Mouse (Mus musculus): ENCODE data around the gene Fbn1. TPM values are rescaled to one million over a fixed set of nuclear protein-coding genes. Genes with fewer than 3 reads are reported as not detected.

Fbn1 gene
- polyA plus RNA-seq (2015; fragmentation: Nextera tagmentation; extraction: Ambion mirVana), result 2.1 and 3.6 TPM in 2 replicates

- Histone ChIP-seq H3K4me2 (ENCODE audit: low read length) (peak within 1 kb of the TSS; percentile 72), H3K9me3 (ENCODE audit: control insufficient read depth, low read length) (no peaks in the 10 kb centered on the region), H3K4me3 (ENCODE audit: low read length) (peak within 1 kb of the TSS; percentile 74), H3K36me3 (ENCODE audit: control insufficient read depth, insufficient read depth, low read length) (no peaks in the 10 kb centered on the region), H3K27ac (ENCODE audit: low read depth, low read length) (no peak within 1 kb of the TSS), H3K4me1 (ENCODE audit: control insufficient read depth, insufficient read depth, low read depth, low read length) (peaks cover 7% of the 10 kb centered on the region), H3K9ac (ENCODE audit: low read depth, low read length) (peak within 1 kb of the TSS; percentile 70), H3K27me3 (replicated peaks; ENCODE audit: control insufficient read depth, insufficient read depth, low read length) (no peaks in the 10 kb centered on the region)
- 78% methylated on average over 4 of the region's 4 CpGs for WGBS
- ATAC-seq, result no peak
These were observed at the start of gene Fbn1 for GRCm38 (mm10) chr2:125507893-125508292. TSS of gene Fbn1 (minus strand) at chr2:125507993.

DNA sequence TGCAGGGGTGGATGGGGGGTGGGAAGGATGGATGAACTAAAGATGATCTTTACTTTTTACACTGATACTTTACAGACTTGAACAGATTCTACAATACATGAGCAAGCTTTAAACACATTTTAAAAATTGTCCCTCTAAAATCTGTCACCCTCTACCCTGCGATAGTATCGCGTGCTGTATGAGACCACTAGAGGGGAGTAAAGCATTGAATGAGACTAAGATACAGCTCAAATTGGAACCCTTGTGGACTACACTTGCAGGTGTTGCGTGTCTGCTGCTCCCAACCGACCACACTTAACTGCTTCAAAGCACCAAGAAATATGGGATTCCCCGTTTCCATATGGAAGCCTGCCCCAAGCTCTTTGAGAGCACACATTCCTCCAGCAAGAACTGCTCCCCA, 48.0 kb upstream of the Fbn1 start:
- Histone ChIP-seq H3K4me2 (ENCODE audit: low read length) (no peak overlapping the region), H3K4me3 (ENCODE audit: low read length) (no peak overlapping the region), H3K4me1 (ENCODE audit: control insufficient read depth, insufficient read depth, low read depth, low read length) (peaks cover 4% of the 10 kb centered on the region; the same call in 1 of the 2 replicates), H3K9ac (ENCODE audit: low read depth, low read length) (no peak overlapping the region), H3K9me3 (ENCODE audit: control insufficient read depth, low read length) (peaks cover 4% of the 10 kb centered on the region), H3K36me3 (ENCODE audit: control insufficient read depth, insufficient read depth, low read length) (no peaks in the 10 kb centered on the region), H3K27me3 (replicated peaks; ENCODE audit: control insufficient read depth, insufficient read depth, low read length) (no peaks in the 10 kb centered on the region), H3K27ac (ENCODE audit: low read depth, low read length) (no peak overlapping the region)
- WGBS, result 83% methylated on average over 6 of the region's 6 CpGs
- no peak for ATAC-seq

GRCm38 (mm10) chr2:125548806-125549578, 41.2 kb upstream of the Fbn1 start:
- 68% methylated on average over 1 of the region's 1 CpGs for WGBS
- no peak overlapping the region for H3K4me3 ChIP-seq (ENCODE audit: low read length)
- no peak for ATAC-seq
- H3K27ac ChIP-seq (ENCODE audit: low read depth, low read length), result no peak overlapping the region
- H3K36me3 ChIP-seq (ENCODE audit: control insufficient read depth, insufficient read depth, low read length), result no peaks in the 10 kb centered on the region
- no peak overlapping the region for H3K9ac ChIP-seq (ENCODE audit: low read depth, low read length)
- H3K9me3 ChIP-seq (ENCODE audit: control insufficient read depth, low read length), result no peaks in the 10 kb centered on the region
- no peaks in the 10 kb centered on the region for H3K27me3 ChIP-seq (replicated peaks; ENCODE audit: control insufficient read depth, insufficient read depth, low read length)
- H3K4me1 ChIP-seq (ENCODE audit: control insufficient read depth, insufficient read depth, low read depth, low read length), result no peaks in the 10 kb centered on the region
- no peak overlapping the region for H3K4me2 ChIP-seq (ENCODE audit: low read length)

DNA sequence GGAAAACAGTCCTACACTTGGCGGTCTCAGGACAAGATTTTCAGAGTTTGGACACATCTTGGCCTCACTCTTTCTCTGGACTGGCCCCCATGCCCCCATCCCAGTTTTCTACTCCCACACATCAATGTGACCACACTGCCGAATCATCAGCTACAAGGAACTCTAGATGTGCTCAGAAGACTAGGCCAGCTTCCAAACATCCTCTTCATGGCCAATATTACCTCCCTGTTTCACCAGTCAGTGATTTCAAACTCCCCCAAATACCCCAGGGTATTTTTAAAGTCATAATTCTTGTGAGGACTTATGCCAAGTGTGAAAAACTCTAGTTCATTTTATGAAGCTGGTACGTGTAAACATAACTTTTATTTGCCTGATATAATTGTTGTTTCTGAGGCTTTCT, 37.2 kb upstream of the Fbn1 start:
- no peak for ATAC-seq
- Histone ChIP-seq H3K4me1 (ENCODE audit: control insufficient read depth, insufficient read depth, low read depth, low read length) (no peaks in the 10 kb centered on the region), H3K4me2 (ENCODE audit: low read length) (no peak overlapping the region), H3K27ac (ENCODE audit: low read depth, low read length) (no peak overlapping the region), H3K4me3 (ENCODE audit: low read length) (no peak overlapping the region), H3K9ac (ENCODE audit: low read depth, low read length) (no peak overlapping the region), H3K9me3 (ENCODE audit: control insufficient read depth, low read length) (no peaks in the 10 kb centered on the region), H3K27me3 (replicated peaks; ENCODE audit: control insufficient read depth, insufficient read depth, low read length) (no peaks in the 10 kb centered on the region), H3K36me3 (ENCODE audit: control insufficient read depth, insufficient read depth, low read length) (no peaks in the 10 kb centered on the region)
- WGBS, result 89% methylated on average over 3 of the region's 3 CpGs

- no peaks in the 10 kb centered on the region for H3K9me3 ChIP-seq (ENCODE audit: control insufficient read depth, low read length)
- no peak overlapping the region for H3K4me2 ChIP-seq (ENCODE audit: low read length)
- no peak for ATAC-seq
- no peak overlapping the region for H3K9ac ChIP-seq (ENCODE audit: low read depth, low read length)
- no peaks in the 10 kb centered on the region for H3K4me1 ChIP-seq (ENCODE audit: control insufficient read depth, insufficient read depth, low read depth, low read length)
- WGBS, result 73% methylated on average over 1 of the region's 1 CpGs
- H3K4me3 ChIP-seq (ENCODE audit: low read length), result no peak overlapping the region
- no peak overlapping the region for H3K27ac ChIP-seq (ENCODE audit: low read depth, low read length)
- H3K27me3 ChIP-seq (replicated peaks; ENCODE audit: control insufficient read depth, insufficient read depth, low read length), result no peaks in the 10 kb centered on the region
- no peaks in the 10 kb centered on the region for H3K36me3 ChIP-seq (ENCODE audit: control insufficient read depth, insufficient read depth, low read length)
These were observed 35.9 kb upstream of the Fbn1 start for GRCm38 (mm10) chr2:125543646-125544045.

DNA sequence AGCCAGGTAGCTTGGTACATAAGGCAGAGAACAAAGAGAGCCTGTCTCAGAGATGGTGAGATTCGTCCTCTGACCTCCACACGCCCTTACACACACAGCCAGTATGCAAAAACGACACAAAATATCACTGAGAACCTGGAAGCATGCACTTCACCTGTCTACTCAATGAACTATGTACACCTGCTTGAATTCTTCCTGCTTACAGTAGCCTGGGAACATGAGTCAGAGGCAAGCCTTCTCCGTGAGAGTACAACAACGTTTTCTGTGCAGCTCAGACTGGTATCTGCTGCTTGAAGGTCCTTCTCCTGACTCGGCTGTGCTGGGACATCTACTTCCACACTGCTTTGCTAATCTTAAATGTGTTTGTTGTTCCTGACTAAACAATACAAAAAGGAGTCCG, 33.7 kb upstream of the Fbn1 start:
- Histone ChIP-seq H3K9me3 (ENCODE audit: control insufficient read depth, low read length) (no peaks in the 10 kb centered on the region), H3K27ac (ENCODE audit: low read depth, low read length) (no peak overlapping the region), H3K36me3 (ENCODE audit: control insufficient read depth, insufficient read depth, low read length) (no peaks in the 10 kb centered on the region), H3K4me2 (ENCODE audit: low read length) (no peak overlapping the region), H3K4me3 (ENCODE audit: low read length) (no peak overlapping the region), H3K4me1 (ENCODE audit: control insufficient read depth, insufficient read depth, low read depth, low read length) (no peaks in the 10 kb centered on the region), H3K9ac (ENCODE audit: low read depth, low read length) (no peak overlapping the region), H3K27me3 (replicated peaks; ENCODE audit: control insufficient read depth, insufficient read depth, low read length) (no peaks in the 10 kb centered on the region)
- ATAC-seq, result no peak
- 83% methylated on average over 7 of the region's 7 CpGs for WGBS

- H3K36me3 ChIP-seq (ENCODE audit: control insufficient read depth, insufficient read depth, low read length), result no peaks in the 10 kb centered on the region
- ATAC-seq, result no peak
- no peak overlapping the region for H3K27ac ChIP-seq (ENCODE audit: low read depth, low read length)
- no peaks in the 10 kb centered on the region for H3K9me3 ChIP-seq (ENCODE audit: control insufficient read depth, low read length)
- H3K4me2 ChIP-seq (ENCODE audit: low read length), result no peak overlapping the region
- H3K9ac ChIP-seq (ENCODE audit: low read depth, low read length), result no peak overlapping the region
- H3K27me3 ChIP-seq (replicated peaks; ENCODE audit: control insufficient read depth, insufficient read depth, low read length), result no peaks in the 10 kb centered on the region
- no peak overlapping the region for H3K4me3 ChIP-seq (ENCODE audit: low read length)
- H3K4me1 ChIP-seq (ENCODE audit: control insufficient read depth, insufficient read depth, low read depth, low read length), result no peaks in the 10 kb centered on the region
- 86% methylated on average over 7 of the region's 7 CpGs for WGBS
These were observed 32.8 kb upstream of the Fbn1 start for GRCm38 (mm10) chr2:125540579-125540978.

- 87% methylated on average over 3 of the region's 3 CpGs for WGBS
- Histone ChIP-seq H3K4me3 (ENCODE audit: low read length) (no peak overlapping the region), H3K27me3 (replicated peaks; ENCODE audit: control insufficient read depth, insufficient read depth, low read length) (no peaks in the 10 kb centered on the region), H3K36me3 (ENCODE audit: control insufficient read depth, insufficient read depth, low read length) (no peaks in the 10 kb centered on the region), H3K9ac (ENCODE audit: low read depth, low read length) (no peak overlapping the region), H3K4me2 (ENCODE audit: low read length) (no peak overlapping the region), H3K27ac (ENCODE audit: low read depth, low read length) (no peak overlapping the region), H3K9me3 (ENCODE audit: control insufficient read depth, low read length) (no peaks in the 10 kb centered on the region), H3K4me1 (ENCODE audit: control insufficient read depth, insufficient read depth, low read depth, low read length) (no peaks in the 10 kb centered on the region)
- no peak for ATAC-seq
These were observed 31.8 kb upstream of the Fbn1 start for GRCm38 (mm10) chr2:125539640-125540039.

DNA sequence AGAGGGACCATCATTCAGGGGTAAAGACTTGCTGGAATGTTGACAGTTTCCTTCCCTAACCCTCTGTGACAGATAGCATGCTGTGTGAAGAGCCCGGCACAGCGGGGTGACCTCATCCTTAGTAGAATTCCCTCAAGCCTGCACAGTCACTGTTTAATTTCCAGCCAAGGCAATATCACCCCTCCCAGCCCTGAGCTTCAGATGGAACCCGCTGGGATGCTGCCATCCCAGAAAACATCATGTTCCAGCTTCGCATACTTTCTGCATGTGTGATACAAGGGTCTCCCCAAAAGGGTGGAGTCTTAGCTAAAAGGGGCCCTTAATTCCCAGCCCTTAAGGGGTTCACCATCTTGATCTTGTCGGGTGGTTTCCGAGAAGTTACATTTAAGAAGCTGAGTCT, 22.9 kb upstream of the Fbn1 start:
- no peak overlapping the region for H3K4me2 ChIP-seq (ENCODE audit: low read length)
- ATAC-seq, result no peak
- no peak overlapping the region for H3K27ac ChIP-seq (ENCODE audit: low read depth, low read length)
- H3K4me1 ChIP-seq (ENCODE audit: control insufficient read depth, insufficient read depth, low read depth, low read length), result no peaks in the 10 kb centered on the region
- no peaks in the 10 kb centered on the region for H3K27me3 ChIP-seq (replicated peaks; ENCODE audit: control insufficient read depth, insufficient read depth, low read length)
- H3K9me3 ChIP-seq (ENCODE audit: control insufficient read depth, low read length), result no peaks in the 10 kb centered on the region
- H3K9ac ChIP-seq (ENCODE audit: low read depth, low read length), result no peak overlapping the region
- no peaks in the 10 kb centered on the region for H3K36me3 ChIP-seq (ENCODE audit: control insufficient read depth, insufficient read depth, low read length)
- H3K4me3 ChIP-seq (ENCODE audit: low read length), result no peak overlapping the region
- 76% methylated on average over 6 of the region's 6 CpGs for WGBS
